Mouse (Mus musculus) frontal cortex, postnatal 10 days (tissue): Measurements from ENCODE around the gene Ttc38.
A peak's percentile ranks its signal among the peaks of the same experiment; 100 is the strongest.

Source experiments
- DNase-seq, 2 experiments: peaks; one replicate each; pipeline ENCODE4 v3.0.0; 2022; ENCODE audit warnings: low spot score in 2 of 2, mixed read lengths in 1 of 2

The Ttc38 gene

DNA sequence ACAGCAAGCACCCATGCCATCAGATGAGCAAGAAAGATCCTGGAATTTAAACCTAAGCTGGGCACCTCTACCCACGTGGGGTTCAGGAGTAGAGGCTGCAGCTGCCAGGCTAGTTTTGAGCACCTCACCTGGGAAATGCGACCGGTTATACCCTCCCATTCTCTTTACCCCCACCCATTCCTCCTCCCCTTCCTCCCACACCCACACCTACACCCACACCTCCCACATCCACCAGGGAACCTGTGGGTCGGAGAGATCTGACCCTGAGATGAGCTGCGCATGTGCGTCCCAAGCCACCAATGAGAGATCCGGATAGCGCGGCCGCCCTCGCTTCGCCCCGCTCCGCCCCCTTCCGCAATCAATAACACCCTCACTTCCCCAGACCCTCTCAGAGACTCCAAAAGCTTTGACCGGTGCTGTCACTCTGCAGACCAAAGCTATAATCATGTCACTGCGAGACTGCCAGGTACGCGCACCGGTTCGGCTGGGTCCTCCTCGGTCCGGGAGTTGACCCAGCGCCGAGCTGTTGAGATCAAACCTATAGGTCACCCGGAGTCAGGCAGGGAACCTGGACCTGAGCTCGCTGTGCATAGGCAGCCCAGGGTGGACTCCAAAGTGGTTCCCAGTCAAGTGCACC lies at the start of gene Ttc38:
TSS of gene Ttc38 (plus strand) at position 353 of the 637 bp plus-strand sequence.
- peak; percentile 57 to 70 for DNase-seq

DNA sequence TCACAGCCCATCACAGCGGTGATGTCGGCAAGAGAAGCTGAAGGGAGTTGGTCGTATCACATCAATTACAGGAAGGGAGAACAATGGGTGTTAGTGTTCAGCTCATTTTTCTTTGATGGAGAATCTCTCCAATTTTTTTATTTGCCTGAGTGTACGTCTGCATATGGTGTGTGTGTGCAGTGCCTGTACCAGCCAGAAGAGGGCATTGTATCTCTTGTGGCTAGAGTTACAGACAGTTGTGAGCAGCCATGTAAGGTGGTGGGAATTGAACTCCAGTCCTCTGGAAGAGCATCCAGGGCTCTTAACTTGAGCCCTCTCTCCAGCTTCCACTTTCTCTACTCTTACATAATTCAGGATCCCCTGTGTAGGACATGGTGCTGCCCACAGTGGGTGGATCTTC lies 49.0 kb upstream of the Ttc38 start:
- DNase-seq, result no peak

DNA sequence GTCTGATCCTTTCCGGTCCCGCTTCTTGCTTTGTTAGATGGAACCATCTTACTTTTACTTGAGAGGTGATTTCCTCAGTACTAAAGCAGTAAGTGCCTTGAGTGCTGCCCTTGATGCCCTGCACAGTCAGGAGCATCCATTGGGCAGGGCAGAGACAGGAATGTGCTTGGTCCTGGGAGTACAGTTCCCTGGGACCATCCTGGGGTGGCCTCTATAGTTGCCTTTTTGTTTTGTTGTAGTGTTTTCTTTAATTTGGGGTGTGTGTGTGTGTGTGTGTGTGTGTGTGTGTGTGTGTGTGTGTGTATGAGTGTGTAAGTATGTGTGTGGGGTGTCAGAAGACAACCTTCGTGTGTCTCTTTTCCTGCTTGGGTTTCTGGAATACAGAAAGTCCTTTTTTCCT lies 47.8 kb upstream of the Ttc38 start:
- DNase-seq, result no peak

DNA sequence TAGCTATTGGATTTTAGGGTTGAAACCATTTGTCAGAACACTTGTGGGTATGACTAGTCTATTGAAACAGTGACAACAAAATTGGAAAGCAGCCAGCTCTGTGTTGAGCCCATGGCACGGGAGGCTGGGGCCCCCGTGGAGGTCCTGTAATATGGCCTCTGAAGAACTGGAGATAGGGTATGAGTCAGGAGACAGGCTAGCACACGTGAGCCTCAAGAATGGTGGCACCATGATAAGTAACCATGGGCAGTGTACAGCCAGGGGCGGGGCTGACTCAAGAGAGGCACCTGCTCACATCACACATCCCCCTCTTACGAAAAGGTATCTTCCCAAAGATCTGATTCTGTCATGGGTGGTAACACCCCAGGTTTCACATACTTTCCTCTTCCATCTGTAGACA lies 45.4 kb upstream of the Ttc38 start:
- DNase-seq, result no peak

DNA sequence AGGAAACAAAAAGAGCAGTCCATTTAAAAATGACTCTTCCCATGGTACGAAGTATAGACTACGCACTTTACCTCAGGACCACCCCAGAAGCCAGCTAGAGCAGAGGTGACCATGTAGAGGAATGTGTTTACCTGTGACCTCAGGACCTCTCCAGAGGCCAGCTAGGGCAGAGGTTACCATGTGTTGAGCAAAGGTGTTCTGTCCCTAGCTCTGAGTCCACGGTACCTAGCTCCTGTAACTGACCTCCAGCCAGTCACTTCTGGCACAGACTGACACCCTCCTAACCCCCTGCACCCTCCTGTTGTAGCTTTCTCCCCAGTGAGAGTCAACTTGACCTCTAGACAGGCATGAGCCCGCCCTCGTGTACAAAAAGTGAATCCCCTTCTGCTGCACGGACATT lies 44.6 kb upstream of the Ttc38 start:
- DNase-seq, result no peak

DNA sequence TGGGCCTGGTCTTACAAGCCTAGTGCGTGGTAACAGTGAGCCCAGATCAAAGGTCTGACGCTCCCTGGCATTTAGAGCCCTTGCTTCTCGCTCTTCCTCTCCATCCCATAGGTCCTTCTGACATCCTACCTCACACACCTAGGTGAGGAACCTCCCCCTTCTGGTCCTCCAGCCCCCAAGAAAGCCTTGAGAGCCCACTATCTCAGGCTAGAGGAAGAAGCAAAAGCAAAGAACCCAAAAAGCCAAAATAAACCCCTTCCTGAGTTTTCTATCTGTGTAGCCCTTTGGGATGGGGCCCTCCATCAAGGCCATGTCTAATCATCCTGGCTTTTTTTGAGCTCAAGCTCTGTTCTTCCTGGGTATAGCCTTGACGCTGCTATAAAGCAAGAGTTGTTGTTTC lies 44.1 kb upstream of the Ttc38 start:
- DNase-seq, result no peak

DNA sequence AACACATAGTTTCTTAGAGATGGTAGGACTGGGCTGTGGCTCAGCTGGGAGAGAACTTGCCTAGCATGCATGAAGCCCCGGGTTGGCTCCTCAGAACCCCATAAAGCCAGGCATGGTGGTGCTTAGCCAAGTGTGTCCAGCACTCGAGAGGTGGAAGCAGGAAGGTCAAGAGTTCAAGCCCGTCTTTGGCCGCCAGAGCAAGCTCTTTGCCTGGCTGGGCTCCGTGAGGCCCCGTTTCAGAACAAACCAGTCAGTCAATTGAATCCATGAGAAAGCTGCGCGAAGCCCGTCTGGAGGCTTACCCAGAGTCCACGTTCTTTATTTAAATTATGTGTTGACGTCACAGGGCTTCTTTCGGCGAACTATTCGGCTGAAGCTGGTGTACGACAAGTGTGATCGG lies 43.5 kb upstream of the Ttc38 start:
- no peak for DNase-seq

DNA sequence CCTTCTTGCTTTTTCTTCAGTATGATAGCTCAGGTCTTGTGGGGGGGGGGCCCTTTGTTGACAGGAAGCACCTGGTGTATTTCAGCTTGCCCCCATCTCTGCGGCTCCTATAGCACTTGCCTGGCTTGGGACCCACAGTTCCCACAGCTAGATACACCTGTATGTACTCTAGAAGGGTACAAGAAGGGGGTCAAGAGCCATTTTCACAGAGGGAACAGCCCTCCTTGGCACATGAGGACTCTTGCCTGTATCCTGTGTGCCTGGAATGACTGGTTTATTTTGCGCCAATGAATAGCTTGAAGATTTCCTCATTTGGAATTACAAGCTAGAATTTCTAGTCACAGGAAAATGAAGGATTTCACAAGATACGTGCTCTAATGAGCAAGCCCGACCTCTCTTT lies 40.7 kb upstream of the Ttc38 start:
- DNase-seq, result no peak

DNA sequence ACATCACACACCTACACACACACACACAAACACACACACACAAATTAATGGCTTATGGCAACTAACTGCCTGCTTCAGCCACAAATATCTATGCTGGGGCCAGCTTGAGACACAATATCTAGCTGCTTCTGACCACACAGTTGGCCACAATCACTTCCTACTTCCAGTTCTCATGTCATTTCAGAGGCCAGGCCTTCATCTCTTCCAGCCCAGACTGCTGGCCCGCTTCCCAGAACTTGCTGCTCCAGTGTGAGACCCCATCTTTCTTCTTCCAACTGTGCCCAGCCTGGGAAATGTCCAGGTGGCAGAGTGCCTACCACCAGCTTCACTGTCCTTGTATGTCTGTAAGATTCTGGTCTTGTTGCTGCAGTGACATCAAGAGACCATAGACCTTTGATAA lies 39.3 kb upstream of the Ttc38 start:
- peak; percentile 43 to 49 for DNase-seq

DNA sequence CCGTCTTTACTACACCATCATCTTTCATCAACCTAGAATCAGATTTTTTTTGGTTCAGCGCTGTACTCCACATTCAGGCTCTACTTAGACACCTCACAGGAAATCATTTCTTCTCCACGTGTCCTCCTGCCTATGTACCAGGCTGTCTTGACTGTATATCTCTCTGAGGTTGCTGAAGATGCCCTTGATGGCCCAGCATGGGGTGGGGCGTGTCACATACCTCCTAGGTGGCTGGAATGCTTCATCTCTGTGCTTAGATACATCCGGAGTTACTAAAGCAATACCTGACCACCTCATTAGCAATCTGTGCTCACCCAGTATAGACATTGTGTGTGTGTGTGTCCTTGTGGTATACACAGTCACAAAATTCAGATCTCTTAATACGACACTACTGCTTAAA lies 36.6 kb upstream of the Ttc38 start:
- DNase-seq, result no peak

DNA sequence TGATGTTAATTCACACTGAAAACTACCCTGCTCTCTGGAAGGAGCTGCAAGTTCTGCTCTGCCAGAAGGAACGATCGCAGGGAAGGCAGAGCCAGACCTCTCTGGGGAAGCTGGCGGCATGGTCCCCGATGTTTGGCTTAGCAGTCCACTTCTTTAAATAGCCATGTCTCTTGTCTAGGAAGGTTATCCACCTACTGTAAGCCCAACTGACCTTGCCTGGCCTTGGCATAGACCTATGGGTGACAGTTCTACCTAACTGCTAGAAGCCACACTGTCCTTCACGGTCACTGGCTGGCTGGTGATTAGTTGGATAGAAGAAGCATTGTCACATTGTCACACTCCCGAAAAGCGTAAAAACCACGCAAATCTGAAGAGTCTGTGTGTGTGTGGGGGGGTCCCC lies 33.4 kb upstream of the Ttc38 start:
- DNase-seq, result no peak

DNA sequence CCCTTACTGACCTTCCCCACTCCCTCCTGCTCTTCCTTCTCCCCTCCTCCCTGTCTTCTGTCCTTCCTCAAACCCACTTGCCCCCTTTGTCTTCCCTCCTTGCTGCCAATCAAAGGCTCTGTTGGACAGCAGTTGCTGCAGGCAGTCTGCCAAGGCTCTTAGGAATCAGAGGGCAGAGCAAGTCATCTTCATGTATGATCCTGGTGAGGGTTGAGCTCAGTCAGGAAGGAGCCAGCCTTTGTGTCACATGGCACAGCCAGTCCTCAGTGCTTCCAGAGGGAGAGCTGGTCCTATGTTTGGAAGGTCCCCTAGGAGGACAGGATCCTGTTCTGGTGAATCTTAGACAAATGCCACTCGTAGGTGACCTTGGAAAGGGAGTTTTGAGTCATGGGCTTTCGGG lies 29.2 kb upstream of the Ttc38 start:
- no peak for DNase-seq

DNA sequence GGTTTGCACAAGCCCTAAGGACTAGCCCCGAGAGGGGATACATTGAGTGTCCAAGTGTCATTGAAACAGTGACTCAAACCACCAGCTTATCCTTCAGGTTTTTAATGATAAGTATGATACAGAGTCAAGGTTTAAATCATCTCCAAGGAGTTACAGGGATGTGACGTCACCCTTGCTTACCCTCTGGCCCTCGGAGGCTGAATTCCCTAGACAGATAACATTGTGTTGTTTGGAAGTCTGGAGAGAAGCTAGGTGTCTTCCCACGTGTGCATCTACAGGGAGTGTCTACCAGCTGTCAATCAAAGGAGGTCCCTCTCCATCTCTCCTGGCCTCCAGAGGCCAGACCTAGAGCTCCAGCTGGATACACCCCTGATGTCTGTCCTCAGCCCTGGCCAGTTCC lies 25.2 kb upstream of the Ttc38 start:
- no peak for DNase-seq

DNA sequence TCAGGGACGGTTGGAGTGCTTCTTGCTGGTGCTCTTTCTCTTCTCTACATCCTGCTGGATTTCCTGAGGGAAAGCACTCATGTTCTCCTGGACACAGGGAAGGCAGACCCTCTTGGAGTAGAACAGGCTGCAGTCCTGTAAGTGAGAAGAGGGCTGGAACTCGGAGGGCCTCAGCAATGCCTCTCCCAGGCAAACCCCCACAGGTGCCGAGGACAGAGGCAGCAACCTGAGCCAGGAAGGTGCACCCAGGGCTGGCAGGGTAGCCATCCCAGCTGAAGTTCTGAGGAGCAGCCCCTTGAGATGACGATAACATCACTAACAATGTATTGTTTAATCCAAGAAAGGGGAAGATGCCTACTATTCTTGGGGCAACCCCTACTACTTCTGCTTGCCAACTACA lies 24.7 kb upstream of the Ttc38 start:
- no peak for DNase-seq

DNA sequence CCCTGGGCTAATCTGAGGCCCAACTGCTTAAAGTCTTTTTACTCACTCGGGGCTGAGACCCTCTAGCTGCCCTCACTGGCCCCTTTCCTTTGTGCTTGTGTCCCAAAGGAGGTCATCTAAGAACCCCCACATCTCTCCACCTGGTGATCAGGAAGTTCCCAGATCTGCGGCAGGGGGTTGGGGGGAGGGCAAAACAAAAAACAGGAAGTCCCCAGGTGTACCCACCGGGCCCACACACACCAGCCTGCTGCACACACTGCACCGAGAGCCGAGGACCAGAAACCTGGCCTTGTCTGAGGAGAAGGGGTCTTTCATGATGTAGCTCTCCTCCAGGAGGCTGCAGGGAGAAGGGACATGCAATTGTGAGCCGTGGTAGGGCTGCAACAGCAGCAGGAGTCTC lies 24.1 kb upstream of the Ttc38 start:
- DNase-seq, result no peak

DNA sequence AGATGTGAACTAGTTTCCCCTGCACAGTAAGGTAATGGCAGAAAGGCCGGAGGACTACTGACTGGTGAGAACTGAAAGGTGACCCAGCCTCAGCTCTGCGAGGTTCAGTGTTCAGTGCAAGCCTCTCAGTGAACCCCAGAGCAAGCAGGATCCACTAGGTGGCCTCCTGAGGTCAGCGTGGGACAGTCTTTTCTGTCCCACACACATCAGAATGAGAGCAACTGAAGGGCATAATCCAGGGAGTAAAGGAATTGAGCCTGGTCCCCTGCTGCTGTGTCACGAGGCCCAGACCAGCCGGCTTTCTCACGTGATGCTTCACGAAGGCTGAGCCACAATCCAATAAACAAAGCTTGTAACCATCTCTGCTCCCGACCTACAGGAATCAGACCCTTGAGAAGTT lies 23.7 kb upstream of the Ttc38 start:
- DNase-seq, result no peak

DNA sequence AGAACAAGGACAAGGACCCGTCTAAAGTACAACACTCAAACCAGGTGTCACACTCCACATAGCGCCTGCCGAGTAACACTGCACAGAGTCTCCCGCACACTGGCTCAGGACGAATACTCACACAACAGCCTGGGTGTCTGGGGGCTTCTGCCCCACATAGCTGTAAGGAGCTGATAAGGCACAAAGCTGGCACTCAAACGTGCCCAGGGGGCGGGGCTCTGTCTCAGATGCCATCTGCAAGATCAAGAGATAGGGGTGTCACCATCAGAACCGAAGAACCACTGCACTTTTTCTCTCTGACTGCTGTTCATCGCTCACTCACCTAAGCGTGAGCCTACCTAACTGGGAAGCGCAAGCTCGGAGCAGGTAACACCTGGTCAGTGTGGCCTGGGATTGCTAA lies 23.0 kb upstream of the Ttc38 start:
- no peak for DNase-seq

DNA sequence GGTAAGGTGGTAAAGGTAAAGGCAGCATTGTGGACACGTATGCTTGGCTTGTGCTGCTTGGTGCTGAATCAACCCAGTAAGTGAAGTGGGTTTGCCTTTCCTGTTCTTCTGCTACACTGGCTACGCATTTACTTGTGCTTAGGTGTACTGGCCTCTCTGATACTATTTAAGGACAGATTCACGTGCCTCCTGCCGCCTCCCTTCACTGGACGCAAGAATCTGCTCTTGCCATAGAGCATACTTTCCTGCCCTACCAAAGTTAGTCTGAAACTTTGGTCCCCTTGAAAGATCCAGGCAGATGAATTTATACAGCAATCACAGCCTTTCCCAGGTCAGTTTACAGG lies 21.7 kb upstream of the Ttc38 start:
- no peak for DNase-seq

DNA sequence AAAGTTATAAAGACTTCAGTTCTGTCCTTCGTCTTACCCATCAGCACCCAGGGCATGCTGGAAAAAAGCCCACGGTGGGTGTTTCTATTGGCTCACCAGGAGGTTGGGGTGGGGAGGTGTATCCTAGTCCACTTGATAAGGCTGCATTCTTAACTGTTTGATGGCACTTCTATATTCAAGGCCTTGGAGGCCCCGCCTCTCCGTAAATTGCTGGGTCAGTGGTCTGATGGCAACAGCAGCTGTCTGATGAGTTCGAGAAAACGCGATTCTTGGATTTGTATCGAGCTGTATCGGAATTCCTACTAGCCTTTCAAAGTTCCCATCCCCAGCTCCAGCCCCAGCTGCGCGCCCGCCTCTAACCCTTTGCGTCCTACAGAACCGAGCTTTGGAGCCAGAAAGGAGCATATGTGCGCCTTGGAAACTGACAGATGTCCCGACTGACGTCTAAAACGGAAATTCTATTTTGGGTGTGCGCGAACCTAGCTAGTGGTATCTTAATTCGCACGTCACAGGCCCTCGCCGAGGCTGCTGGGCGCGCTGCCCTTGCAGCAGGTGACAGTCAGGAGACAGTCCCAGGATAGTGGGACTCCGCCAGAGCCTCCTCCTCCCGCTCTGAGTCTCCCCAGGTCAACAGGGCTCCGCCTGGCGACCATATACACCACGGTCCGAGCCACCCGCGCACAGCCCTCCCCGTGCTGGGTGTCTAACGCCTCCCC lies 21.1 kb upstream of the Ttc38 start:
- peak; percentile 69 to 72 for DNase-seq

DNA sequence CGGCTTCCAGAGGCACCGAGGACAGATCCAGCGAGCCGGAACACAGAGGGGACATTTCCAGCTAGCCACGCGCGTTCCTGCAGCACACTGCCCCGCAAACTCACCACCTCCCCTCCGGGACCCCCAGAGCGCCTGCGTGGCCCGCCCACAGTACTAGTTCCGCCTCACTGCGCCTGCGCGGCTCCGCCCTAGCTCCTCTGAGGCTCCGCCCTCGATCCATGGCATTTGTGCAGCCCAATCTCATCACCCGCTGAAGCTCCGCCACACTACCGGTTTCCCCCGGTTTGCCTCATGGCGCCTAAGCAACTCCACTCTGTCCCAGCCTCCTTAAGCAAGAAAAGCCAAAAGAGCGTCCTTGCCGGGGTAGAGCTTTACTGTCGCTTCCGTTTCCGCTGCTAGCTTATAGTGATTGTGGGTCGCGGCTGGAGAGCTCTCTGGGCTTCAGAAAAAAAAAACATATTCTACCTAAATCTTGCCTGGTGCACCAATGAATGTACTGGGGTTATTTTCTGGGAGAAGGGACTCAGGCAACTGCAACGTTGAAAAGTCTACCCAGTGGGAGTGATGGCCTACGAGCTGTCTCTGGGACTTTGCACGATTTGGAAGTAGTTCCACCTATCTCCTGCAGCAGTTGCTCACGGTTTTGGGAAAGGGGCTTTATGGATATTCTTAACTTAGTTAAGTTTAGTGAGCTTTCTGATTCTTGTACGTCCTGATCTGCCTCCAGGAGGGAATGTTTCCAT lies 20.4 kb upstream of the Ttc38 start, which contains the start of gene Cdpf1:
TSS of gene Cdpf1 (minus strand) at position 163 of the 743 bp plus-strand sequence.
- peak; percentile 97 to 99 for DNase-seq

DNA sequence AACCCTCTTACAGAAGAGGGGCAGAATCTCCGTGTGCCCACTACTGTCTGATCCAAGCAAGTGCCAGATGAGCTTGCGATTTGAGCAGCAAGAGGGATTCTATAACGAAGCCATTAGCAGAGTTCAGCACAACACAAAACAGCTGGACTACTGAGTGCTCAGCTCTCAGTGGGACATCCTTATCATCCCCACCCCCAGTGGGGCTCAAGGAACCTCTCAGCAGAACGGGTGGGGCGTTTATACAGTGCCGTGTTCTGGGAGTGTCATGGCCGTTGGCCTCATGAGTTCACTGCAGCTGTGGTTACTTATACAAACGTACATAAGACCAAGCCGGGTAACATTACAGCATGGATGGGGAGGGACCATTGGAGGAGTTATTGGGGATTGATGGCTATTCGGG lies 18.7 kb upstream of the Ttc38 start:
- no peak for DNase-seq

DNA sequence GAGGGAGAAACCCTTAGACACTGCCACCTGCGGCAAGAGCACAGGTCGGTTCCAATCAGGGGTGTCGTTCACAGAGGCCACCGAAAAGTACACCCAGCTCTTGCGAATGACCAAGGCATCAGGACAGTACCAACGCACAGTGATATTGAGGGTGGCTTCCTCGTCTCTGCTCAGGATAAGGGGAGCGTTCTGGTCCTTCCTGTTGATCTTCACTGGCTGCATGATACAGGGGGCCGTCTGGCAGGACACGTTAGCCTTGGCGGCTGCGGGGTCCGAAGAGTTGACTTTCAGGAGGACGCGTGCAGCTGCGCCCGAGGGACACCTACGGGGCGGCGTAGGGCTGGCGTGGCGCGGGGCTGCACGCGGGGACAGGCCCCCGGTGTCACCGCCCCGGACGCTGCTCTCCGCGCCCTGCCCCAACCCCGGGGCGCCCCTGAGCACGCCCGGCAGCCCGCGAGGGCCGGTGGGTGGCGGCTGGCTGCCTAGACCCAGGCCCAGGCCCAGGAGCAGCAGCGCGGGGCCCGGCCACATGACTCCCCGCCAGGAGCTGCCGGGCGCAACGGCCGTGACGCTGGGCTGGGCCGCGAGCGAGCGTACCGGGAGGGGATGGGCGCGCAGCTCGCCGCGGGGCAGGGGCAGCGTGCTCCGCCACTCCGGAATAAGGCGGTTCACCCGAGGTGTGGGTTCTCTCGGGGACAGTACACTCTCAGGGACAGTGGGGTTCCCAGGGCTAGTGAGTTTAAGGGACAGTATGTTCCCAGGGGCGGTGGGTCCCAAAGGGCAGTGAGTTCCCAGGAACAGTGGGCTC lies 10.7 kb upstream of the Ttc38 start, which contains the start of gene Pkdrej:
TSS of gene Pkdrej (minus strand) at position 532 of the 808 bp plus-strand sequence.
- peak in 1 of 2 experiments; percentile 13 for DNase-seq
